Mouse (Mus musculus) embryonic fibroblast, embryonic 13.5 days (primary cell): Measurements from ENCODE around the gene Dlgap4.

Experiments
- CTCF ChIP-seq: IDR thresholded peaks from 2 replicates; pipeline ENCODE4 v1.5.1; 2011; ENCODE audit warnings: mild to moderate bottlenecking, control low read depth, low read length, moderate library complexity, borderline replicate concordance; ENCODE audit not compliant: insufficient read depth
- POLR2A ChIP-seq: IDR thresholded peaks from 2 replicates; pipeline ENCODE4 v1.6.1; 2011; ENCODE audit warnings: low read depth, mild to moderate bottlenecking, control low read depth, low read length, moderate library complexity

GRCm38 (mm10) chr2:156603671-156604070 is 9.8 kb upstream of the Dlgap4 start:
- no peak for TF ChIP-seq CTCF
- TF ChIP-seq POLR2A, result no peak
